Mouse (Mus musculus) lung, adult 2 months (tissue): Measurements from ENCODE around the gene Dock1.

Experiments used
- CTCF ChIP-seq: fragments of 200-500 bp; IDR thresholded peaks from 2 replicates; pipeline ENCODE4 v1.5.1; 2011; ENCODE audit warnings: mild to moderate bottlenecking, low read length, control low read depth; ENCODE audit not compliant: insufficient read depth
- POLR2A ChIP-seq: fragments of 200-500 bp; IDR thresholded peaks from 2 replicates; pipeline ENCODE4 v1.6.1; 2011; ENCODE audit warnings: low read depth, mild to moderate bottlenecking, control low read depth, low read length, borderline replicate concordance; ENCODE audit errors: extremely low read depth

- TF ChIP-seq CTCF (no peak), POLR2A (no peak)
These were observed 56.2 kb downstream of the Dock1 start for GRCm38 (mm10) chr7:134726530-134727258.
